Comparison of ENCODE assay signal across 8 mouse cellular contexts in genomic region chr11:64168626-64169025, GRCm38 (mm10).
A peak's percentile ranks its signal among the peaks of the same experiment; 100 is the strongest.
DNase-seq lines count a peak whose midpoint lies in the region; ATAC-seq and TF ChIP-seq lines count a peak whose summit lies in the region.

No protein-coding gene starts in this region.

- H3K27me3 ChIP-seq in hindbrain, embryonic 11.5 days (ENCODE audit: control insufficient read depth, insufficient read depth, low read length), result no peaks in the 10 kb centered on the region

- ATAC-seq in granulocyte monocyte progenitor cell, adult 5-6 weeks (replicated peaks; ENCODE audit: poor library complexity, severe bottlenecking), result no peak
- no peak for ATAC-seq in activated CD4-positive, CD25-positive, alpha-beta regulatory T cell, adult 4 months
- no peak for ATAC-seq in hindbrain, embryonic 11.5 days (ENCODE audit: low FRiP score)

- no peaks in the 10 kb centered on the region for H3K36me3 ChIP-seq in hindbrain, embryonic 11.5 days (ENCODE audit: control insufficient read depth, insufficient read depth, low read length)

- 73% methylated on average over 8 of the region's 8 CpGs for WGBS in hindbrain, embryonic 11.5 days

- DNase-seq in left cerebral cortex, adult 18-20 months (ENCODE audit: low spot score in 2 of 2), result peak; percentile 3 to 5
- no peak for DNase-seq in left cerebral cortex, adult 2 months (ENCODE audit: extremely low spot score in 1 of 2, low spot score in 2 of 2)
- DNase-seq in 3T3-L1 (ENCODE audit: low read depth, low spot score), result peak; percentile 81
- DNase-seq in adipocyte (ENCODE audit: low spot score), result peak; percentile 20
- DNase-seq in kidney, postnatal 36 days, result peak; percentile 11 to 35
- DNase-seq in hindbrain, embryonic 11.5 days (ENCODE audit: low spot score), result no peak

- no peak overlapping the region for H3K4me3 ChIP-seq in left cerebral cortex, adult 2 months
- no peak overlapping the region for H3K4me3 ChIP-seq in hindbrain, embryonic 11.5 days (ENCODE audit: low read depth, low read length)

- H3K4me2 ChIP-seq in hindbrain, embryonic 11.5 days (replicated peaks; ENCODE audit: low read depth, low read length), result no peak overlapping the region

- H3K27ac ChIP-seq in left cerebral cortex, adult 2 months, result no peak overlapping the region
- no peak overlapping the region for H3K27ac ChIP-seq in hindbrain, embryonic 11.5 days (ENCODE audit: low read depth, low read length)

- H3K9me3 ChIP-seq in hindbrain, embryonic 11.5 days (ENCODE audit: control insufficient read depth, low read length), result no peaks in the 10 kb centered on the region

- intact Hi-C loops in left cerebral cortex, adult 2 months (cut with DNase I), result no loop called here

- no peak for TF ChIP-seq CTCF in left cerebral cortex, adult 2 months (IDR thresholded peaks at IDR 0.05)

- no peaks in the 10 kb centered on the region for H3K4me1 ChIP-seq in hindbrain, embryonic 11.5 days (replicated peaks; ENCODE audit: control insufficient read depth, insufficient read depth, low read length)

- H3K9ac ChIP-seq in hindbrain, embryonic 11.5 days (ENCODE audit: low read depth, low read length), result no peak overlapping the region

Comparison
In these comparisons a context has a peak if more than half of its experiments do, and no peak if none do; other contexts are left out.
1. DNase-seq: peak in left cerebral cortex, adult 18-20 months (2 of 2), 3T3-L1 (single experiment), adipocyte (single experiment) and kidney, postnatal 36 days (2 of 2); none in left cerebral cortex, adult 2 months (0 of 2) and hindbrain, embryonic 11.5 days (single experiment).